ENCODE assay signal across 8 mouse cellular contexts in the genomic region with DNA sequence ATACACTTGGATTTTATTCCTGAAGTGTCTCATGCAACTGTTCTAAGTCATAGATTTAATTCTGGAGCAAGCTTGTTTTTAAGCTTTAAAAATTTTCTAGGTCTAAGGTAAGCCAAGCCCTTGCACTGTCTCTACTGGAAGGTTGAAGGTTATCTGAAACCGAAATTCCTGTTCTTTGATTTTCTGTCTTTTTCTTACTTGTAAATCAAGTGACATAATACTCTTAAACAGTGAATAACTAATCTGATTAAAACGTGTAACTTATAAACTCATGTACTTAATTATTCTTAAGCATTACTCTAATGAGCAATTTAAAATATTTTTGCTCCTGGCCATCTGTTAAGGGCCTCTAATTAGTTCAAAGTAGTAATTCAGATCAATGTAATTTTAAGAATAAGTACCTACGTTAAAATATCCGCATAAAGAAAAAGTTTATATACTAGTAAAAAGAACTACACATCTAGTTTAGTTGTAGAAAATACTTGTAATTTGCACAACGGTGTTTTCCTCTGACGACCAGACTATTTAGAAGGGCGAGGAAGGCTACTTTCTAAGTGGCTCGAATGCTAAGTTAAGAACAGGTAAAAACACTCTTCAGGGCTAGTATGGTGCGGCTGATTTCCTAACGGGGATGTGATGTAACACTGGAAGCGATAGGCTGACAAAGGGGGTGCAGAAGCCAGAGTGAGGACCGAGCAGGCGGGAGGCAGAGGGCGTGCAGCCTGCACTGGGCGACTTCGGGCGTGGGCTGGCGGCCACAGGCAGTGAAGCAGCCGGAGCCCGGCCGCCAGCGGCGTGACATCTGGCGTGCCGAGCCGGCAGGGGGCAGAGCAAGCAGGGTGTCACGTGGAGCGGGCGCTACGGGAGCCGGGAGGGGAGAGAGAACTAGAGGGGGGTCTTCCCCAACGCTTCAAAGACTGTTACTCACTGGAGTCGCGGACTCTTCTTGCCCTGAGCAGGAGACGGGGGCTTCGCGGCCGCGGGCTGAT. TPM values are rescaled to one million over a fixed set of nuclear protein-coding genes. Genes with fewer than 3 reads are reported as not detected.
A peak's percentile ranks its signal among the peaks of the same experiment; 100 is the strongest.
DNase-seq lines count a peak whose midpoint lies in the region; ATAC-seq and TF ChIP-seq lines count a peak whose summit lies in the region.

No protein-coding gene starts in this region.

- H3K27me3 ChIP-seq in forebrain, embryonic 15.5 days: no peaks in the 10 kb centered on the region
- no peaks in the 10 kb centered on the region for H3K27me3 ChIP-seq in lung, embryonic 14.5 days (ENCODE audit: insufficient read depth, low read length)
- no peaks in the 10 kb centered on the region for H3K27me3 ChIP-seq in thymus, adult 2 months (ENCODE audit: control insufficient read depth, insufficient read depth, low read length)

- under 1% methylated on average over 35 of the region's 39 CpGs for WGBS in forebrain, embryonic 15.5 days
- WGBS in lung, embryonic 14.5 days: 1% methylated on average over 37 of the region's 39 CpGs
- under 1% methylated on average over 39 of the region's 39 CpGs for WGBS in olfactory bulb, adult 2 months
- under 1% methylated on average over 39 of the region's 39 CpGs for WGBS in thymus, adult 2 months

- H3K4me1 ChIP-seq in forebrain, embryonic 15.5 days: peaks cover 28% of the 10 kb centered on the region
- no peaks in the 10 kb centered on the region for H3K4me1 ChIP-seq in lung, embryonic 14.5 days (ENCODE audit: insufficient read depth)
- H3K4me1 ChIP-seq in olfactory bulb, adult 2 months (ENCODE audit: control insufficient read depth, insufficient read depth, low read length): peaks cover 2% of the 10 kb centered on the region; the same call in 1 of the 2 replicates
- no peaks in the 10 kb centered on the region; the same call in 1 of the 2 replicates for H3K4me1 ChIP-seq in thymus, adult 2 months (replicated peaks; ENCODE audit: control insufficient read depth, insufficient read depth, low read length)

- no peaks in the 10 kb centered on the region for H3K36me3 ChIP-seq in forebrain, embryonic 15.5 days
- H3K36me3 ChIP-seq in lung, embryonic 14.5 days (ENCODE audit: insufficient read depth): no peaks in the 10 kb centered on the region
- H3K36me3 ChIP-seq in thymus, adult 2 months (ENCODE audit: control insufficient read depth, insufficient read depth, low read length): no peaks in the 10 kb centered on the region

- H3K4me3 ChIP-seq in forebrain, embryonic 15.5 days: peak overlapping the region; percentile 94
- H3K4me3 ChIP-seq in layer of hippocampus, adult 2 months: peak overlapping the region; percentile 81
- peak overlapping the region; percentile 95 for H3K4me3 ChIP-seq in lung, embryonic 14.5 days (ENCODE audit: low read depth, low read length)
- peak overlapping the region; percentile 95 for H3K4me3 ChIP-seq in olfactory bulb, adult 2 months (ENCODE audit: insufficient read depth, low read depth, low read length)
- H3K4me3 ChIP-seq in thymus, adult 2 months (ENCODE audit: control insufficient read depth, insufficient read depth, low read length): peak overlapping the region; percentile 96

- peak overlapping the region; percentile 47 for H3K4me2 ChIP-seq in forebrain, embryonic 15.5 days (replicated peaks)
- H3K4me2 ChIP-seq in lung, embryonic 14.5 days: peak overlapping the region; percentile 62

- intact Hi-C loops in heart, postnatal 36 days (cut with DNase I): loop anchor here (5.0 kb wide), 4 partner anchors 32 to 787 kb away; partner anchors contain the start of gene Gm4952

- H3K9me3 ChIP-seq in forebrain, embryonic 15.5 days: no peaks in the 10 kb centered on the region
- H3K9me3 ChIP-seq in lung, embryonic 14.5 days (ENCODE audit: low read depth, low read length): no peaks in the 10 kb centered on the region

- H3K9ac ChIP-seq in forebrain, embryonic 15.5 days (replicated peaks): peak overlapping the region; percentile 95
- peak overlapping the region; percentile 98 for H3K9ac ChIP-seq in lung, embryonic 14.5 days

- DNase-seq in ES-CJ7 (ENCODE audit: low read depth, low spot score): peak; percentile 87
- DNase-seq in cerebellum, adult 11 months: peak; percentile 85
- DNase-seq in heart, postnatal 36 days: peak; percentile 94 to 96
- DNase-seq in layer of hippocampus, adult 2 months (ENCODE audit: low spot score in 2 of 2): peak; percentile 91 to 95
- peak; percentile 95 for DNase-seq in lung, embryonic 14.5 days
- DNase-seq in thymus, adult 2 months: peak; percentile 96

- peak; percentile 87 for TF ChIP-seq CTCF in layer of hippocampus, adult 2 months (conservative IDR thresholded peaks at IDR 0.05)
- TF ChIP-seq CTCF in lung, embryonic 14.5 days (IDR thresholded peaks at IDR 0.05; ENCODE audit: low read depth): peak; percentile 73
- TF ChIP-seq CTCF in olfactory bulb, adult 2 months (IDR thresholded peaks at IDR 0.05; ENCODE audit: insufficient read depth, low read depth, low read length): peak; percentile 52; the same call in 1 of the 2 replicates
- TF ChIP-seq CTCF in thymus, adult 2 months (IDR thresholded peaks at IDR 0.05; ENCODE audit: borderline replicate concordance, control insufficient read depth, extremely low read depth, insufficient read depth, low read length, poor library complexity): peak; percentile 89; the same call in 1 of the 2 replicates

- ATAC-seq in forebrain, embryonic 15.5 days (replicated peaks): peak; percentile 62
- ATAC-seq in lung, embryonic 14.5 days (ENCODE audit: insufficient read depth): peak; percentile 73

- H3K27ac ChIP-seq in forebrain, embryonic 15.5 days (replicated peaks): peak overlapping the region; percentile 99
- peak overlapping the region; percentile 99 for H3K27ac ChIP-seq in layer of hippocampus, adult 2 months
- peak overlapping the region; percentile 100 for H3K27ac ChIP-seq in lung, embryonic 14.5 days (ENCODE audit: low read depth)
- H3K27ac ChIP-seq in olfactory bulb, adult 2 months (ENCODE audit: insufficient read depth, low read depth, low read length): peak overlapping the region; percentile 89
- H3K27ac ChIP-seq in thymus, adult 2 months (ENCODE audit: control insufficient read depth, insufficient read depth, low read length): peak overlapping the region; percentile 90

- peak; percentile 38 for TF ChIP-seq POLR2A in olfactory bulb, adult 2 months (IDR thresholded peaks at IDR 0.05; ENCODE audit: insufficient read depth, low read depth, low read length)
- 0 out of 2 replicates have a peak, but pooled peaks have one; percentile 29 for TF ChIP-seq POLR2A in thymus, adult 2 months (IDR thresholded peaks at IDR 0.05; ENCODE audit: control insufficient read depth, extremely low read depth, insufficient read depth, low read length, poor library complexity)

RNA-seq across cellular contexts. Expression of gene Zfp91, which starts 1.6 kb away (rescaled TPM):
- 15.6 and 15.9 TPM in 2 replicates for polyA plus RNA-seq in forebrain, embryonic 15.5 days (2015; fragmentation: Nextera tagmentation; extraction: Ambion mirVana)
- 10 to 100 TPM; 78.7 to 80.7 TPM for total RNA-seq in heart, postnatal 36 days (2021)
- total RNA-seq in layer of hippocampus, adult 2 months (2021): 10 to 100 TPM; 87.6 to 94.8 TPM
- polyA plus RNA-seq in lung, embryonic 14.5 days (2014; fragmentation: Nextera tagmentation; extraction: Ambion mirVana): 10.8 and 11.5 TPM in 2 replicates
- 94.6 and 138 TPM in 2 replicates for polyA plus RNA-seq in olfactory bulb, adult 2 months (2012; ENCODE audit: insufficient read depth, insufficient read length, low replicate concordance, missing spikeins)
- 20.8 and 21.6 TPM in 2 replicates for polyA plus RNA-seq in thymus, adult 2 months (2012; rRNA removed)

RNA-seq across cellular contexts. Expression of gene Lpxn, which starts 1.6 kb away (rescaled TPM):
- polyA plus RNA-seq in forebrain, embryonic 15.5 days (2015; fragmentation: Nextera tagmentation; extraction: Ambion mirVana): 0.68 and 0.98 TPM in 2 replicates
- total RNA-seq in heart, postnatal 36 days (2021): 1 to 10 TPM; 1.4 to 1.5 TPM
- total RNA-seq in layer of hippocampus, adult 2 months (2021): 1 to 10 TPM; 1.1 to 1.3 TPM
- polyA plus RNA-seq in lung, embryonic 14.5 days (2014; fragmentation: Nextera tagmentation; extraction: Ambion mirVana): 1.2 and 1.4 TPM in 2 replicates
- not detected in 2 replicates for polyA plus RNA-seq in olfactory bulb, adult 2 months (2012; ENCODE audit: insufficient read depth, insufficient read length, low replicate concordance, missing spikeins)
- polyA plus RNA-seq in thymus, adult 2 months (2012; rRNA removed): 32.2 and 40.4 TPM in 2 replicates

RNA-seq across cellular contexts. Expression of gene Cntf, which starts 28.9 kb away (rescaled TPM):
- polyA plus RNA-seq in forebrain, embryonic 15.5 days (2015; fragmentation: Nextera tagmentation; extraction: Ambion mirVana): 1.2 and 2.0 TPM in 2 replicates
- total RNA-seq in heart, postnatal 36 days (2021): 1 to 10 TPM; 1.6 TPM
- total RNA-seq in layer of hippocampus, adult 2 months (2021): 1 to 10 TPM; 3.1 to 4.1 TPM
- 0.55 TPM in 2 replicates for polyA plus RNA-seq in lung, embryonic 14.5 days (2014; fragmentation: Nextera tagmentation; extraction: Ambion mirVana)
- not detected in 2 replicates for polyA plus RNA-seq in olfactory bulb, adult 2 months (2012; ENCODE audit: insufficient read depth, insufficient read length, low replicate concordance, missing spikeins)
- 2.5 and 3.0 TPM in 2 replicates for polyA plus RNA-seq in thymus, adult 2 months (2012; rRNA removed)

RNA-seq across cellular contexts. Expression of gene Gm5244, which starts 52.1 kb away (rescaled TPM):
- polyA plus RNA-seq in forebrain, embryonic 15.5 days (2015; fragmentation: Nextera tagmentation; extraction: Ambion mirVana): not detected in 2 replicates
- total RNA-seq in heart, postnatal 36 days (2021): not detected
- not detected for total RNA-seq in layer of hippocampus, adult 2 months (2021)
- not detected in 2 replicates for polyA plus RNA-seq in lung, embryonic 14.5 days (2014; fragmentation: Nextera tagmentation; extraction: Ambion mirVana)
- not detected in 2 replicates for polyA plus RNA-seq in olfactory bulb, adult 2 months (2012; ENCODE audit: insufficient read depth, insufficient read length, low replicate concordance, missing spikeins)
- 0.15 TPM in 1 of 2 replicates, not detected in the other for polyA plus RNA-seq in thymus, adult 2 months (2012; rRNA removed)

Comparison
In these comparisons a context has a peak if more than half of its experiments do, and no peak if none do; other contexts are left out.
1. Peak in every context shown above with its lines: DNase-seq, ATAC-seq, H3K4me3 ChIP-seq and H3K27ac ChIP-seq.
2. RNA of gene Lpxn, which starts 1.6 kb away (polyA plus RNA-seq): 32.2 to 40.4 TPM in thymus, adult 2 months; 1.2 to 1.4 TPM in lung, embryonic 14.5 days, 0.68 to 0.98 TPM in forebrain, embryonic 15.5 days and not detected in olfactory bulb, adult 2 months; every median in the first group is over 10 times any median in the second.